Mouse (Mus musculus): ENCODE measurements around the gene Stx1a.

- TF ChIP-seq POLR2A (IDR thresholded peaks at IDR 0.05; ENCODE audit: low read depth, low read length) = no peak
- TF ChIP-seq CTCF (conservative IDR thresholded peaks at IDR 0.05; ENCODE audit: insufficient read depth, insufficient read length, low read depth, low read length) = no peak
Observed at GRCm38 (mm10) chr5:135010320-135010709, 13.0 kb upstream of the Stx1a start.
